Mouse (Mus musculus) forelimb bud, embryonic 11.5 days (tissue): ENCODE measurements around the gene Snx12.
A peak's percentile ranks its signal among the peaks of the same experiment; 100 is the strongest.
"Not testable (repeated sequence)": the region's sequence is repeated elsewhere in the genome, so short reads cannot be mapped to it uniquely, and the experiment has no call there.

Source experiments
- DNase-seq: peaks from one replicate; pipeline ENCODE4 v3.0.0-alpha.2; 2012; ENCODE audit warnings: low read depth, low spot score

The Snx12 gene

GRCm38 (mm10) chrX:101131992-101132791, 90.2 kb downstream of the Snx12 start:
- peak; percentile 51 for DNase-seq

GRCm38 (mm10) chrX:101131001-101131400, 91.4 kb downstream of the Snx12 start:
- peak; percentile 69 for DNase-seq

- no peak for DNase-seq
Observed at GRCm38 (mm10) chrX:101128559-101128958, 93.8 kb downstream of the Snx12 start.

- no peak for DNase-seq
Observed at GRCm38 (mm10) chrX:101126977-101127376, 95.4 kb downstream of the Snx12 start.

DNA sequence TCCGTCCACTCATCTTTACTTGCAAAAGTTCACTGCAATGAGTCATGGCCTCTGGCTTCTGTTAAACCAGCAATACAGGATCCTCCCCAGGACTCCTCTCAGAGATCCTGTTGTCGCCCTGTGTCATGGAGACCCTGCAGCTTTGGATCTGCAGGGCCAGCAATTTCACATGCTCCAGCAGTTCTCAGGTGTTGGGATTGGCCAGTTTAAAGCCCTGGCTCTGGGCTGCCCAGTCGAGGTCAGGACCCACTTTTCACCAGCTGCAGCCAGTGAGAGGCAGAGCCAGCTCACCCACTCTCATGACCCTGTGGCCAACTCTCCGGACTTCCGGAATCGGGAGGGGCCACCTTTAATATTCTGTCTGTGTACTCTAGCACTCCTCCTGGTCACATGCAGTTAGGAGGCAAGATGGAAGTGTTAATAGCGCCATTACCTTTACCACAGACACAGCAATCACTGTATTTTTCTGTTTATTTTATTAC, 95.8 kb downstream of the Snx12 start:
- no peak for DNase-seq

GRCm38 (mm10) chrX:101120546-101120945, 101.8 kb downstream of the Snx12 start:
- DNase-seq, result no peak

- no peak for DNase-seq
Observed at GRCm38 (mm10) chrX:101085920-101086319, 136.4 kb downstream of the Snx12 start, which contains the start of gene Slc7a3. TSS of gene Slc7a3 (minus strand) at chrX:101086020.

- DNase-seq, result not testable (repeated sequence)
Observed at GRCm38 (mm10) chrX:101085211-101085610, 137.2 kb downstream of the Snx12 start.

GRCm38 (mm10) chrX:101084192-101084591, 138.2 kb downstream of the Snx12 start:
- DNase-seq, result no peak

DNA sequence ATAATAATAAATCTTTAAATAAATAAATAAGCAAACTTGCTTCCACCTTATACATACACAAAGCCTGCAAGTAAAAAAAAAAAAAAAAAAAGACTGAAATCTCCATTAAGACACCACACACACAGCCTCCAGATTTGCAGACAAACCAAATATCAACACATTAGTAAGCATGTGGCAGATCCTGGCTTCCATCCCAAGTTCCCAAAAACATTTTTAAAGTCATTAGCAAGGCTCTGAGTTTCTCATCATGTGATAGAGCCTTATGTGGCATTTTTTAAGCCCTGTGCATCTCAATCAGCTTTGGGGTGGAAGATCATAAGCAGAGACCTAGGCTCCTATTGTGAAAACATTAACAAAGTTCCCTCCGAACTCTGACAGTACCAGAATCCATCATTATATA, 157.1 kb downstream of the Snx12 start:
- no peak for DNase-seq

DNA sequence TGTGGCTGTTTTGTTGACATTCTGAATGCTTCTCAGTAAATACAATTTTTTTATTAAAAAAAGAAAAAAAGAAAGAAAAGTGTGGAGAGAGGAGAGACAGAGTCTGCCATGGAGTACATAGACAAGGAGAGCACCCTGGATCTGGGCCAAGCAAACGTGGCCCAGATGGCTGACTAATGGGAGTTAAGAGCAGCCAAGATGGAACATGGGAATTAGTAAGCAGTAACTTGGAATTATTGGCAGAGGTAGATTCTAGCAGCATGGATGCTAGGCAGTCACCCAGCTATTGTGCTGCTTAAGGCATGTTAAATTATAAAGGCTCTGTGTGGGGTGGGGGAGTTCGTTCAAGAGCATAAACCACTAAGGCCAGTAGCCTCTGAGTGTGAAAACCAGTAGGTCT, 158.9 kb downstream of the Snx12 start:
- no peak for DNase-seq

GRCm38 (mm10) chrX:101059541-101059940, 162.8 kb downstream of the Snx12 start, which contains the start of gene Tex11:
TSS of gene Tex11 (minus strand) at chrX:101059667.
- DNase-seq, result no peak
